Mouse (Mus musculus): Measurements from ENCODE around the gene Calhm1. TPM values are rescaled to one million over a fixed set of nuclear protein-coding genes. Genes with fewer than 3 reads are reported as not detected.

The Calhm1 gene
- polyA plus RNA-seq, 1 experiment = not detected

- TF ChIP-seq POLR2A (IDR thresholded peaks at IDR 0.05; ENCODE audit: borderline replicate concordance, insufficient read depth, low read length) = peak; percentile 29; the same call in 1 of the 2 replicates
- no peak for TF ChIP-seq CTCF (IDR thresholded peaks at IDR 0.05; ENCODE audit: borderline replicate concordance, insufficient read depth, low read depth, low read length)
- Histone ChIP-seq H3K27me3 (ENCODE audit: control insufficient read depth, insufficient read depth, low read length) (no peaks in the 10 kb centered on the region), H3K27ac (ENCODE audit: insufficient read depth, low read length) (peak overlapping the region; percentile 30), H3K4me1 (ENCODE audit: control insufficient read depth, insufficient read depth, low read length) (peaks cover 6% of the 10 kb centered on the region), H3K4me3 (replicated peaks; ENCODE audit: insufficient read depth, low read depth, low read length) (peak overlapping the region; percentile 92)
- under 1% methylated on average over 42 of the region's 42 CpGs for WGBS
- DNase-seq = peak; percentile 76 to 77
Measured at GRCm38 (mm10) chr19:47179272-47179809, 35.3 kb upstream of the Calhm1 start.

GRCm38 (mm10) chr19:47178431-47179271, 34.6 kb upstream of the Calhm1 start, which contains the start of gene Neurl1a:
Gene Neurl1a, plus strand, starts transcription at chr19:47178820.
- Histone ChIP-seq H3K27ac (ENCODE audit: insufficient read depth, low read length) (peak within 1 kb of the TSS; percentile 58), H3K4me1 (ENCODE audit: control insufficient read depth, insufficient read depth, low read length) (peaks cover 2% of the 10 kb centered on the region; the same call in 1 of the 2 replicates), H3K4me3 (replicated peaks; ENCODE audit: insufficient read depth, low read depth, low read length) (peak within 1 kb of the TSS; percentile 92), H3K27me3 (ENCODE audit: control insufficient read depth, insufficient read depth, low read length) (no peaks in the 10 kb centered on the region)
- TF ChIP-seq CTCF (IDR thresholded peaks at IDR 0.05; ENCODE audit: borderline replicate concordance, insufficient read depth, low read depth, low read length) (no peak), POLR2A (IDR thresholded peaks at IDR 0.05; ENCODE audit: borderline replicate concordance, insufficient read depth, low read length) (no peak)
- peak; percentile 77 for DNase-seq
- WGBS = under 1% methylated on average over 96 of the region's 98 CpGs

- TF ChIP-seq POLR2A (IDR thresholded peaks at IDR 0.05; ENCODE audit: borderline replicate concordance, insufficient read depth, low read length) (no peak), CTCF (IDR thresholded peaks at IDR 0.05; ENCODE audit: borderline replicate concordance, insufficient read depth, low read depth, low read length) (peak; percentile 87)
- Histone ChIP-seq H3K27ac (ENCODE audit: insufficient read depth, low read length) (peak overlapping the region; percentile 58; the same call in 1 of the 2 replicates), H3K27me3 (ENCODE audit: control insufficient read depth, insufficient read depth, low read length) (no peaks in the 10 kb centered on the region), H3K4me3 (replicated peaks; ENCODE audit: insufficient read depth, low read depth, low read length) (peak overlapping the region; percentile 92), H3K4me1 (ENCODE audit: control insufficient read depth, insufficient read depth, low read length) (peaks cover 2% of the 10 kb centered on the region; the same call in 1 of the 2 replicates)
- 19% methylated on average over 10 of the region's 10 CpGs for WGBS
- peak; percentile 76 to 77 for DNase-seq
Measured at GRCm38 (mm10) chr19:47178001-47178400, 33.9 kb upstream of the Calhm1 start.

- H3K27me3 ChIP-seq (ENCODE audit: control insufficient read depth, insufficient read depth, low read length) = no peaks in the 10 kb centered on the region
- TF ChIP-seq CTCF (IDR thresholded peaks at IDR 0.05; ENCODE audit: borderline replicate concordance, insufficient read depth, low read depth, low read length) (no peak), POLR2A (IDR thresholded peaks at IDR 0.05; ENCODE audit: borderline replicate concordance, insufficient read depth, low read length) (no peak)
- H3K4me3 ChIP-seq (replicated peaks; ENCODE audit: insufficient read depth, low read depth, low read length) = no peak overlapping the region
- peaks cover 2% of the 10 kb centered on the region; the same call in 1 of the 2 replicates for H3K4me1 ChIP-seq (ENCODE audit: control insufficient read depth, insufficient read depth, low read length)
- 91% methylated on average over 2 of the region's 2 CpGs for WGBS
- H3K27ac ChIP-seq (ENCODE audit: insufficient read depth, low read length) = no peak overlapping the region
- DNase-seq = no peak
Measured at GRCm38 (mm10) chr19:47176916-47177505, 33.0 kb upstream of the Calhm1 start.

GRCm38 (mm10) chr19:47175472-47175871, 31.4 kb upstream of the Calhm1 start:
- H3K27me3 ChIP-seq (ENCODE audit: control insufficient read depth, insufficient read depth, low read length) = no peaks in the 10 kb centered on the region
- WGBS = 82% methylated on average over 2 of the region's 2 CpGs
- TF ChIP-seq CTCF (IDR thresholded peaks at IDR 0.05; ENCODE audit: borderline replicate concordance, insufficient read depth, low read depth, low read length) = no peak
- TF ChIP-seq POLR2A (IDR thresholded peaks at IDR 0.05; ENCODE audit: borderline replicate concordance, insufficient read depth, low read length) = no peak
- no peak for DNase-seq
- no peak overlapping the region for H3K27ac ChIP-seq (ENCODE audit: insufficient read depth, low read length)
- H3K4me3 ChIP-seq (replicated peaks; ENCODE audit: insufficient read depth, low read depth, low read length) = no peak overlapping the region
- no peaks in the 10 kb centered on the region; the same call in 1 of the 2 replicates for H3K4me1 ChIP-seq (ENCODE audit: control insufficient read depth, insufficient read depth, low read length)

- Histone ChIP-seq H3K4me3 (replicated peaks; ENCODE audit: insufficient read depth, low read depth, low read length) (no peak overlapping the region), H3K27ac (ENCODE audit: insufficient read depth, low read length) (no peak overlapping the region), H3K27me3 (ENCODE audit: control insufficient read depth, insufficient read depth, low read length) (no peaks in the 10 kb centered on the region), H3K4me1 (ENCODE audit: control insufficient read depth, insufficient read depth, low read length) (no peaks in the 10 kb centered on the region; the same call in 1 of the 2 replicates)
- TF ChIP-seq CTCF (IDR thresholded peaks at IDR 0.05; ENCODE audit: borderline replicate concordance, insufficient read depth, low read depth, low read length) = peak; percentile 72
- TF ChIP-seq POLR2A (IDR thresholded peaks at IDR 0.05; ENCODE audit: borderline replicate concordance, insufficient read depth, low read length) = no peak
- 54% methylated on average over 3 of the region's 3 CpGs for WGBS
- DNase-seq = peak in 1 of 2 experiments; percentile 67
Measured at GRCm38 (mm10) chr19:47174515-47174914, 30.5 kb upstream of the Calhm1 start.

- Histone ChIP-seq H3K27me3 (ENCODE audit: control insufficient read depth, insufficient read depth, low read length) (no peaks in the 10 kb centered on the region), H3K4me1 (ENCODE audit: control insufficient read depth, insufficient read depth, low read length) (no peaks in the 10 kb centered on the region), H3K27ac (ENCODE audit: insufficient read depth, low read length) (no peak overlapping the region), H3K4me3 (replicated peaks; ENCODE audit: insufficient read depth, low read depth, low read length) (no peak overlapping the region)
- TF ChIP-seq CTCF (IDR thresholded peaks at IDR 0.05; ENCODE audit: borderline replicate concordance, insufficient read depth, low read depth, low read length) = peak; percentile 89
- no peak for TF ChIP-seq POLR2A (IDR thresholded peaks at IDR 0.05; ENCODE audit: borderline replicate concordance, insufficient read depth, low read length)
- peak; percentile 73 to 88 for DNase-seq
- 21% methylated on average over 11 of the region's 11 CpGs for WGBS
Measured at GRCm38 (mm10) chr19:47168793-47169412, 24.8 kb upstream of the Calhm1 start.

All from cerebellum, adult 2 months (tissue).